Mouse (Mus musculus): Measurements from ENCODE around the gene Pip4k2c.

Pip4k2c gene

DNA sequence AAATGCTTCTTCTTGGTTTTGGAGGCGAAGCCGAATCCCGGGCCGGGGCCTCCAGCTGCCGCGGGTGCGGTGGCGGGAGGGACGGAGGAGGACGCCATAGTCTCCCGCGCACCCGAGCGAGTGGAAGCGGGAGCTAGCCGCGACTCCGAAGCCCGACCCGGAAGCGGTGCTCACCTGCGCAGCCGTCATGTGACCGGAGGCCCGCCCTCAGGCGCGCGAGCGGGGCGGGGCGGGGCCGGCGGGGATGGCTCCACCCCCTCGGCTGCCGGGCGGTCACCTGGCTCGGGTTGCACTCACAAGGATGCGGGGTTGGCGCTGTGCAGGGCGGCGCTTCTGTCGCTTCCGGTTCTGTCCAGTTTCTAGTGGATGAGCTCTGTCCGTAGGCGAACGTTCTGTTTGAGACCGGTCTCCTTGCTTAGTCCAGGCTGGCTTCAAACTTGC is at the start of gene Pip4k2c:
Gene Pip4k2c (minus strand): TSS at position 172 of the 441 bp plus-strand sequence.
- DNase-seq (ENCODE audit: low read depth, low spot score): peak; percentile 95

DNA sequence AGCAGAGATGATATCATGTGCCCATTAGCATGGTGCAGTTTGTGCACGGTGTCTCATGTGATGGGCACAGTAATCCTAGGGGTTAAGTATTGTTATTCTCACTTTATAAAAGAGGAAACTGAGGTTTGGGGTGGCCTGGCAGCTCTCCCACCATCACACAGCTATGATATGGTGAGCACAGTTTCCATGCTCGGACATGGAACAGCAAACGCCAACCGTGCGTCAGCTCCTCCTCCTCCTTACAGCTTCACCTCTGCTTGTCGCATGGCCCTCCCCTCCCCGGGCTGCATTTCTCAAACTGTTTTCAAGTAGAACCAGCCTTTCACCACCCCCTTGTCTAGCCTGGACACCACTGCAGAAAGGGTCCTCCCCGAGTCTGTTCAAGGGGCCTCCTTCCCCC is 47.1 kb upstream of the Pip4k2c start:
- DNase-seq (ENCODE audit: low read depth, low spot score): no peak

- no peak for DNase-seq (ENCODE audit: low read depth, low spot score)
Observed at GRCm38 (mm10) chr10:127257790-127258189, 46.4 kb upstream of the Pip4k2c start.

GRCm38 (mm10) chr10:127255625-127256345 is 44.4 kb upstream of the Pip4k2c start:
- DNase-seq (ENCODE audit: low read depth, low spot score): no peak

GRCm38 (mm10) chr10:127250810-127251209 is 39.4 kb upstream of the Pip4k2c start:
- no peak for DNase-seq (ENCODE audit: low read depth, low spot score)

DNA sequence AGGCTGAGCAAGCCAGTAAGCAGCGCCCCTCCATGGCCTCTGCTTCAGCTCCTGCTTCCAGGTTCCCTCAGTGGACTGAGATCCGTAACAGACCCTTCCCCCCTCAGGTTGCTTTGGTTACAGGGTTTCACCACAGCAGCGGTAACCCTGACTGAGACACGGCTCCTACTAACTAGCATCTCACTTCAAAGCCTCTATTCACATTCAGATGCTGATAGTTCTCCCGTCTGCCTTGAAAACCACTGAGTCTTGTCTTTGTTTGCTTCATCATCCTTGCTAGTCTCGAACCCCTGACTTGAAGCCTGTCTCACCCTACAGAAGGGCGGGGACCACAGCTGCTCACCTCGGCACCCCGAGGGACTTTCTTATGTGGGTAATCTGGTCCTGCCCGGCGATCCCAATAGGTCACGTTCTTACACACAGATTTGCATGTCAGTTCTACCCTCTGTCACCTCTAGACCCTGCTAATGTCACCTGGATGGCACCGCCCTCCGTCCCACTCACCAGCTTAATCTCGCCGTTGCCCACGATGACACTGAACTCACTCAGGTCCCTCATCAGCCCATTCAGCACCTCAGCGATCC is 26.9 kb upstream of the Pip4k2c start:
- no peak for DNase-seq (ENCODE audit: low read depth, low spot score)

DNA sequence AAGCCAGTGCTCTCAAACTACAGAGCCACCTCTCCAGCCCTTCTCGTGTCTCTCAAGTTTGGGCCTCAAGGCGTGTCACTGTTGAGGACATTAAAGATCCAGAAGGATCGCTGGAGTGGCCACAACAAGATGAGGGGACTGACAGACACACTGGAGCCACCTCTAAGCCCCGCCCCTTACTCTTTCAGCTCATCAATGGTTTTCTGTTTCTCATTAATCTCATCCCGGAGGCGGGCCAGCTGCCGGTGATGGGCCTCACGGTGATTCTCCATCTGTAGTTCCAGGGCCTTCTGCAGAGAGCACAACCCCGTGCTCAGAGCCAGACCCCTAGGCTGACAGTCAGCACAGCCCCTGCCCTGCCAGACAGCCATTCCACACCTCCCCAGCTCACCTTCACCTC is 25.2 kb upstream of the Pip4k2c start:
- DNase-seq (ENCODE audit: low read depth, low spot score): no peak

- peak; percentile 70 for DNase-seq (ENCODE audit: low read depth, low spot score)
Observed at GRCm38 (mm10) chr10:127233141-127233540, 21.8 kb upstream of the Pip4k2c start.

DNA sequence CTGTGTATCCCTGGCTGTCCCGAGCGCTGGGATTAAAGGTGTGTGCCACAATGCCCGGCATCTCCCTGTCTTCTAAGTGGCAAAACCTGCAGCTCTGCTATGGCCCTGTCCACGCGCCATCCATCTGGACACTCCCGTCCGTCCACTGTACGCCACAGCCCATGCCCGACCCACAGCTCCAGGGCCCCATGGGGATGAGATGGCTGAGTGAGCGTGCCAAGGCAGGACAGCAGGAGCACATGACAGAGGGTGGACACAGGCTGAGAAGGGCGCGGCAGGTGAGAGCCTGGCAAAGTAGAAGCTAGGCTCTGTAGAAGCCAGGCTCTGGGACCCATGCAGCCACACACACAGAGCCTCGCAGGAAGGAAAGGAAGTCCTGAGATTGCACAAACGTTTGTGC is 20.4 kb upstream of the Pip4k2c start:
- no peak for DNase-seq (ENCODE audit: low read depth, low spot score)

- DNase-seq (ENCODE audit: low read depth, low spot score): peak; percentile 19
Observed at GRCm38 (mm10) chr10:127230693-127231092, 19.3 kb upstream of the Pip4k2c start.

DNA sequence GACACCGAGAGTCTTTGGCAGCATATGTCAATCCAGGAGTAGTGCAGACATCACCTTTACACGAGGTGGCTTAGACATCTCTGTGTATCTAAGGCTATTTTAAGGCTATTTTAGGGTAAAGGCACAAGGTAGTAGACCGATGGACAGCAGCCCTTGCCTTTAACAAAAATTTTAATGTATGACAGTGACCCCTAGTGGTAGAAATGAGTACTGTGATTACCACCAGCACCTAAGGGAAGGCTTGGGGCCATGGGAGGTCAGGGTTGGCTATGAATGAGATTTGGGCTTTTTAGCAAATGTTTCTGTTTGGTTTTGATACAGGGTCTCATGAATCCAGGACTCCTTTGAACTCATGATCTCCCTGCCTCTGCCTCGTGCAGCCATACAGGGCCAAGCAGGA is 17.5 kb upstream of the Pip4k2c start:
- peak; percentile 81 for DNase-seq (ENCODE audit: low read depth, low spot score)

DNA sequence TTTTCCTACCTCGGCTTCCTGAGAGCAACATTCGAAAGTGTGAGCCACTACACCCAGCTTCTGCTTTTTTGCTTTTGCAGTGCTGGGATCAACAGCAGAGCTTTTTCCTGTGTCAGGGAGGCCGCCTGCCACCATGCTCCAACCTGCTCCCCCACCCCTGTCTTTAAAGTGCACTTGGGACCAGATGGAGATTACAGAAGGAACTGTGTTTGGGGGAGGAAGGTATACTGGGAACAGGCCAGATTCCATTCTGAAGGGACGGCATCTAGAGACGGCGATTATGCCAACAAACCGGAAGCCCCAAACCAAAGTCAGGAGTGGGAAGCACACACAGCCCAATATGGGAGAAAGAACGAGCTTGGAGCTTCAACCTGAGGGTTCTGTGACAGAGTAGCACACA is 15.8 kb upstream of the Pip4k2c start:
- no peak for DNase-seq (ENCODE audit: low read depth, low spot score)

DNA sequence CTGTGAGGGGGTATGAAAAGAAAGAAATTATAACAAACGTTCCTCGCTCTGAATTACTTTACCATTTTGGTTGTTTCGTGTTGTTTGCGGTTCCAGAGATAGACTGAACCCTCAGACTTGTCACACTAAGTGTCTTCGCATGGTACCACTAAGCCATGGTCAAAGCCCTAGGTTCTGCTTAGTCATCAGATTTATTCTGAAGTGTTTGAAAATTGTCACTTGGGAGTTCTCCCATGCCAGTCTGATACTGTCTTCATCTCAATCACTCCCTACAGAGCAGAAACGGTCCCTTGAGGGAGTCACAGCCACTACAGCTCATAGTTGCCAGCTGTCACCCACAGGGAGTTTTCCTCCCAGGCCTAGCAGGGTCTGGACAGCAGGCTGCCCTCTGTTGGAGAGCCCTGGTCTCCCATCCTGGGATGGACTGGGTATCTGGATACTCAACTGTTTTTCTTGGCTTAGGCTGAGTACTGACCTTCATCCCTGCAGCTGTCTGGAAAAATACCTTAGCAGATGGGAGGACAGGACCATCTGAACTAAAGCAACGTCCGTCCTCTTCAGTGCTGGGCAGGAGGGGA is 15.0 kb upstream of the Pip4k2c start:
- DNase-seq (ENCODE audit: low read depth, low spot score): no peak

GRCm38 (mm10) chr10:127225732-127226131 is 14.3 kb upstream of the Pip4k2c start:
- DNase-seq (ENCODE audit: low read depth, low spot score): peak; percentile 73

- no peak for DNase-seq (ENCODE audit: low read depth, low spot score)
Observed at GRCm38 (mm10) chr10:127225213-127225612, 13.8 kb upstream of the Pip4k2c start.

- peak; percentile 36 for DNase-seq (ENCODE audit: low read depth, low spot score)
Observed at GRCm38 (mm10) chr10:127218339-127218738, 7.0 kb upstream of the Pip4k2c start.

- no peak for DNase-seq (ENCODE audit: low read depth, low spot score)
Observed at GRCm38 (mm10) chr10:127217177-127217576, 5.8 kb upstream of the Pip4k2c start.

GRCm38 (mm10) chr10:127216456-127216855 is 5.1 kb upstream of the Pip4k2c start:
- DNase-seq (ENCODE audit: low read depth, low spot score): no peak

GRCm38 (mm10) chr10:127214422-127214803 is 3.0 kb upstream of the Pip4k2c start:
- DNase-seq (ENCODE audit: low read depth, low spot score): no peak

GRCm38 (mm10) chr10:127213704-127214421 is 2.5 kb upstream of the Pip4k2c start:
- no peak for DNase-seq (ENCODE audit: low read depth, low spot score)

- no peak for DNase-seq (ENCODE audit: low read depth, low spot score)
Observed at GRCm38 (mm10) chr10:127213272-127213671, 1.9 kb upstream of the Pip4k2c start.

DNA sequence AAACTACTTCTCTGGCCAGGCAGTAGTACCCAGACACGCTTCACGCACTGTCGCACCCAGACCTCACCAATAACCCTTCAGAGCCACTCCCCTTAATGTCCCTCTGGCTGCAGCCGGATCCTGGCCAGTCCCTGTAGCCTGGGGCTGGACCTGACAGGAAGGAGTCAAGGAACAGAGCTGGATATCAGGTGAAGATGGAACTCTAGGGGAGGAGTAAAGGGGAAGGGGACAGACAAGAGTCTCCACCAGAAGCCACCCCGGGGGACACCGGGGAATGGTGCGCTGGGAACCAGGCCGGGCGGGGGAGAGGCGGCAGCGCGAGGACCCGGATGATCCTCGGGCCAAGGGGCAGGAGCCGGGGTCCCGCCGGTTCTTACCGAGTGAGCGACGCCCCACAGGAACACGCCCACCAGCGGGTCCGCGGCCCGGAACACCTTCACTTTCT is 402 bp downstream of the Pip4k2c start:
- no peak for DNase-seq (ENCODE audit: low read depth, low spot score)
